Mouse (Mus musculus) midbrain, embryonic 12.5 days (tissue): ENCODE data around the gene Rxfp2. TPM values are rescaled to one million over a fixed set of nuclear protein-coding genes. Genes with fewer than 3 reads are reported as not detected.

Experiments
- ATAC-seq: fragments of 200-750 bp; cut with Nextera tagmentation; 2 replicates; pipeline ENCODE4 v1.8.0; 2017; ENCODE audit warnings: low read depth, moderate TSS enrichment, moderate library complexity; ENCODE audit not compliant: low FRiP score
- H3K27ac ChIP-seq: fragments of 300-500 bp; sonication (generic); replicated peaks from 2 replicates; pipeline ENCODE4 v1.5.1; 2016; ENCODE audit warnings: mild to moderate bottlenecking
- H3K27me3 ChIP-seq: fragments of 300-500 bp; sonication (generic); 2 replicates; pipeline ENCODE4 v1.6.1; 2016; ENCODE audit warnings: mild to moderate bottlenecking
- H3K36me3 ChIP-seq: fragments of 300-500 bp; sonication (generic); 2 replicates; pipeline ENCODE4 v1.6.1; 2016
- H3K4me1 ChIP-seq: fragments of 300-500 bp; sonication (generic); 2 replicates; pipeline ENCODE4 v1.6.1; 2016
- H3K4me2 ChIP-seq: fragments of 300-500 bp; sonication (generic); replicated peaks from 2 replicates; pipeline ENCODE4 v1.6.1; 2016; ENCODE audit warnings: mild to moderate bottlenecking, moderate library complexity
- H3K4me3 ChIP-seq: fragments of 300-500 bp; sonication (generic); 2 replicates; pipeline ENCODE4 v1.5.1; 2016; ENCODE audit warnings: mild to moderate bottlenecking
- H3K9ac ChIP-seq: fragments of 300-500 bp; sonication (generic); replicated peaks from 2 replicates; pipeline ENCODE4 v1.6.1; 2016; ENCODE audit warnings: mild to moderate bottlenecking, moderate library complexity
- H3K9me3 ChIP-seq: fragments of 300-500 bp; sonication (generic); 2 replicates; pipeline ENCODE4 v1.6.1; 2016; ENCODE audit warnings: mild to moderate bottlenecking
- WGBS: fragments of 180-500 bp; shearing (Covaris S2); methylation state at CpG from one replicate; pipeline ENCODE4 v1.1.7; 2016; 5-methylcytosine and 5-hydroxymethylcytosine counted together
- polyA plus RNA-seq: library from polyadenylated mRNA; unstranded; fragments of >200 nt; fragmentation: Nextera tagmentation; extraction: Ambion mirVana; gene quantifications from 2 replicates; pipeline ENCODE4 v1.2.1, GENCODE M21; 2016

Gene Rxfp2
- polyA plus RNA-seq, 1 experiment from 2014 or later: 0.75 TPM

DNA sequence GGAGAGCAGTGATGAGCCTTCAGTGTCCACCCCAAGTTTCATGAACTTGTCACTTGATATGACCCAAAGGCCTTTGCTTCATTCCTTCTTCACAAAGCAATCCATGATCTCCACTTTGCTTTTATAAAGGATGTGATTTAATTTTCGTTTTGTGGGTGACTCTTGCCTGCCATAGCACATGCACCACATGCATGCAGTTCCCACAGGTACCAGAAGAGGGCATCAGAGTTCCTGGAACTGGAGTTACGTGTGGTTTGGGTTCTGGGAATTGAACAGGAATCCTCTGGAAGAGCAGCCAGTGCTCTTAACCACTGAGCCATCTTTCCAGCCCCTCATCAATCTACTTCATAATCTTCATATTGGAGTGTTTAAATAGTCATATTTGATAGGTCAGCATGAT is 26.1 kb downstream of the Rxfp2 start:
- Histone ChIP-seq H3K9ac (no peak overlapping the region), H3K27me3 (no peaks in the 10 kb centered on the region), H3K4me1 (no peaks in the 10 kb centered on the region), H3K36me3 (no peaks in the 10 kb centered on the region), H3K4me3 (no peak overlapping the region), H3K9me3 (0 out of 2 replicates have a peak, but pooled peaks cover 2% of the 10 kb centered on the region), H3K4me2 (no peak overlapping the region), H3K27ac (no peak overlapping the region)
- WGBS: 74% methylated on average over 2 of the region's 2 CpGs
- no peak for ATAC-seq

DNA sequence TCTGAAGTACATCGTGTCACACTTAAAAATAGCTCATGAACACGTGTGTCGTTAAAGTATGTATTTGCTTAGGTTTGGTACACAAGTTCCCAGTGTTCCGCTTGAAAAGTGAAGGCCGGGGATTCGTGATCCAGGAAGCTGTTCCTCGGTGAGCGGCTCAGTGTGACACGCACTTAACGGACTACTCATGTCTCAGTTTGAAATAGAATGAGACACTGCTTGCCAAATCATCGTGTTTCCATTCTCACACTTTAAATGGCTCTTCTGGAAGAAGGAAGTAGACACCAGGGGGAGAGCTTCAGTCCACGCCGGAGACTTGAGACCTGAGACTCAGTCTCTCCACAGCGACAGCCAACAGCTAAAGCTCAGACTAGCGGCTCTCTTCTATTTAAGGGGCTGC is 28.0 kb downstream of the Rxfp2 start:
- H3K27me3 ChIP-seq: no peaks in the 10 kb centered on the region
- WGBS: 87% methylated on average over 15 of the region's 15 CpGs
- H3K4me2 ChIP-seq: no peak overlapping the region
- no peaks in the 10 kb centered on the region for H3K36me3 ChIP-seq
- ATAC-seq: no peak
- no peak overlapping the region for H3K27ac ChIP-seq
- H3K9me3 ChIP-seq: 0 out of 2 replicates have a peak, but pooled peaks cover 2% of the 10 kb centered on the region
- no peak overlapping the region for H3K9ac ChIP-seq
- no peak overlapping the region for H3K4me3 ChIP-seq
- no peaks in the 10 kb centered on the region for H3K4me1 ChIP-seq

DNA sequence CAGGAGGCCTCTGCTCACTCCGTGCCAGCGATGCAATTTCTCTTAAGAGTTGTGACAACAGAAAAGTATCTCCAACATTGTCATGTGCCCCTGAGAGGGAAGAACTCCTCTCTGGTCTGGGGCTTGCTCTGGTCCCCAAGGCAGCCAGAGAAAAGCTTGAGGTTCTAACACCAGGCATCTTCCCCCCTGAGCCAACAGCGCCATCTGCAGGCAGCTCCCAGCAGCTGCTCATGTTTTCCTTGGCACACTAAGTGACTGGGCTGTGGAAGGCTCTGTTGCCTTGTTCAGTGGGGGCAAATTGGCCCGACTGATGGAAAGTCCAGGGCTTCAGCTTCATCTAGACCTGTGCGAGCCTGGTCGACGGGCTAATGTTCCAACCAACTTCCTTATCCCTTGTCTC is 31.5 kb downstream of the Rxfp2 start:
- Histone ChIP-seq H3K4me2 (no peak overlapping the region), H3K9me3 (no peaks in the 10 kb centered on the region)
- 66% methylated on average over 7 of the region's 7 CpGs for WGBS

DNA sequence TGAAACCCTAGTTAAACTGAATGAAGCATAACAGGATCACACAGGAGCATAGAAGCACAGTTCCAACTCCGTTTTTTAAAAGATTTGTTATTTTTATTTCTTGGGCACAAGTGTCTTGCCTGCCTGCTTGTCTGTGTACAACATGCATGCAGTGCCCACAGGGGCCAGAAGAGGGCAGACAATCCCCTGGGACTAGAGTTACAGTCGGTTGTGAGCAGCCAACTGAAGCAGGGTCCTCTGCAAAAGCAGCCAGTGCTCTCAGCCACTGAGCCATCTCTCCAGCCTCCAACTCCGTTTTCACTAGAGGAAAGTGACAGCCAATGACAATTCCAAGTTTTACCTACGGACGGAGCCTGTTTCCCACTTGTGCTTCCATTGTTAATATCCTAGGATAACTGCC is 33.4 kb downstream of the Rxfp2 start:
- no peak overlapping the region for H3K4me3 ChIP-seq
- WGBS: 57% methylated on average over 5 of the region's 5 CpGs
- ATAC-seq: no peak
- H3K27me3 ChIP-seq: no peaks in the 10 kb centered on the region
- H3K9ac ChIP-seq: no peak overlapping the region
- H3K36me3 ChIP-seq: no peaks in the 10 kb centered on the region
- H3K4me2 ChIP-seq: no peak overlapping the region
- H3K27ac ChIP-seq: no peak overlapping the region
- H3K4me1 ChIP-seq: no peaks in the 10 kb centered on the region
- no peaks in the 10 kb centered on the region for H3K9me3 ChIP-seq

More for the DNA sequence above, 31.5 kb downstream of the Rxfp2 start:
- H3K4me1 ChIP-seq: no peaks in the 10 kb centered on the region
- H3K27ac ChIP-seq: no peak overlapping the region
- H3K9ac ChIP-seq: no peak overlapping the region
- no peak for ATAC-seq
- H3K27me3 ChIP-seq: no peaks in the 10 kb centered on the region
- no peaks in the 10 kb centered on the region for H3K36me3 ChIP-seq
- no peak overlapping the region for H3K4me3 ChIP-seq

DNA sequence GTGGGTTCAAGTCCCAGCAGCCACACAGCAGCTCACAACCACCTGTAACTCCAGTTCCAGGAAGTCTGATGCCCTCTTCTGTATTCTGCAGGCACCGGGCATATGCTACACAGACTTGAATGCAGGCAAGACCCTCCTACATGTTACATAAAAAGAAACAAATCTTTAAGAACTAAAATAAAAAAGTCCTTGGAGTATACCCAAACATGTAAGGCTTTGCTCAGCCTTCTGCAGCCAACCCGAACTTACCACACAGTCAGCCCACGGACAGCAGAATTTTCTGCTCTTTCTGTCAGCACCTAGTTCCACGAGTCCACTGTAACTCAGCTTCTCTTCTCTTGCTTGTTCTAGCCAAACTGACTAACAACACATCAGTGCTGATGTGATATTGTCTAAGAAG is 34.8 kb downstream of the Rxfp2 start:
- H3K9ac ChIP-seq: no peak overlapping the region
- H3K27me3 ChIP-seq: no peaks in the 10 kb centered on the region
- no peaks in the 10 kb centered on the region for H3K4me1 ChIP-seq
- no peak overlapping the region for H3K27ac ChIP-seq
- H3K36me3 ChIP-seq: no peaks in the 10 kb centered on the region
- no peak overlapping the region for H3K4me3 ChIP-seq
- 86% methylated on average over 4 of the region's 4 CpGs for WGBS
- peaks cover under 1% of the 10 kb centered on the region; the same call in 1 of the 2 replicates for H3K9me3 ChIP-seq
- ATAC-seq: no peak
- H3K4me2 ChIP-seq: no peak overlapping the region

DNA sequence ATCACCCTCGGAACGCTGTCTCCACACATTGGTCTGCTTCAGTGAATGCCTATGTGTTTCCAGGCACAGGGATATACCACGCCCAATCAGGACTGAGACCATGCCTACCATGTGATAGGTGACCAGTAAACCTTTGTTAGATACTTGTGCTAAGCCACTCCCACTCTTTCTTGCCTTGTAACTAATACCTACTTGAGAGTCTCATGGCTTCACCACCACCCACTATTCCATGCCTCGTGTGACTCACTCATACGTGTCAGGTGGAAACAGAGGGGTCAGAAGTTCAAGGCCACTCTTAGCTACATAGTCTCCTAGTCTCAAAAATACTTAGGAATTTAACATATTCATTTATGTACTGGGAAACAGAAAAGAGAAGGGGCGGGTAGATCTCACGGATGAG is 35.5 kb downstream of the Rxfp2 start:
- no peak overlapping the region for H3K27ac ChIP-seq
- 90% methylated on average over 7 of the region's 7 CpGs for WGBS
- no peaks in the 10 kb centered on the region for H3K36me3 ChIP-seq
- H3K9ac ChIP-seq: no peak overlapping the region
- H3K27me3 ChIP-seq: no peaks in the 10 kb centered on the region
- no peak overlapping the region for H3K4me3 ChIP-seq
- H3K4me2 ChIP-seq: no peak overlapping the region
- H3K9me3 ChIP-seq: peaks cover 5% of the 10 kb centered on the region; the same call in 1 of the 2 replicates
- H3K4me1 ChIP-seq: no peaks in the 10 kb centered on the region
- no peak for ATAC-seq

DNA sequence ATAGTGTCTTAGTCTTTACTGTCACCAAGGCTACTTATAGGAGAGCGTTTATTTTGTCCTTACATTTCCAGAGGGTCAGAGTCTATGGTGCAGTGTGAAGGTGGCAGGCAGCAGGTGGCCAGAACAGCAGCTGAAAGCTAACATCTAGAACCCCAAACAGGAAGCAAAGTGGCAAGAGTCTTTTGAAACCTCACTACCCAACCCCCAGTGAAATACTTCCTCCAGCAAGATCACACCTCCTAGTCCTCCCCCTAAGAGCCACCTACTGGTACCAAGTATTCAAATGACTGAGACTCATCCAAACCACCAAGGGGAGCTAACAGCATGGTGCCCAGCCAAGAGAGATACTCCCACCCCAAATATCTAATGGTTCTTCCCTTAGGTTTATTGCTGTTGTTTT is 36.8 kb downstream of the Rxfp2 start:
- WGBS: 87% methylated on average over 1 of the region's 1 CpGs

DNA sequence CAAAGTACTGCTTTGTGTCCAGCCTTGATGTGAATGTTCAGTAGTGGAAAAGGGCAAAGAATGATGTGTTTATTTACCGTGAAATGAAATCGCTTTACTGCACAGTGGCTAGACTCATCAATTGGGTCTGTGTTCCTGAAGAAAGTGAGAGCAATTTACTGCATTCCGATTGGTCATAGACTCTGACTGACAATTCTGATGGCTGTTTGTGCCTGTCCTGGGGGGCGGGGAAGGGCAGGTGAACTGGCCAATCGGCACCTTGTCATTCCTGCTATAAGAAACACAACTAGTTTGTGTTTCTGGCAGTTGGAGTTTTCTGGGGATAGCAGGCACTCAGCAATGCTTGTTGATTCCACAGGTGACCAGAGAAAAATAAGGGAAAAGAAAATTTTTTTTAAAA is 37.6 kb downstream of the Rxfp2 start:
- no peaks in the 10 kb centered on the region for H3K36me3 ChIP-seq
- no peak overlapping the region for H3K4me2 ChIP-seq
- 85% methylated on average over 5 of the region's 5 CpGs for WGBS
- H3K4me3 ChIP-seq: no peak overlapping the region
- no peaks in the 10 kb centered on the region for H3K4me1 ChIP-seq
- H3K9me3 ChIP-seq: peaks cover 5% of the 10 kb centered on the region; the same call in 1 of the 2 replicates
- H3K27ac ChIP-seq: no peak overlapping the region
- no peak overlapping the region for H3K9ac ChIP-seq
- H3K27me3 ChIP-seq: no peaks in the 10 kb centered on the region
- ATAC-seq: no peak

More for the DNA sequence above, 36.8 kb downstream of the Rxfp2 start:
- Histone ChIP-seq H3K4me2 (no peak overlapping the region), H3K4me3 (no peak overlapping the region), H3K36me3 (no peaks in the 10 kb centered on the region), H3K9me3 (peaks cover 5% of the 10 kb centered on the region; the same call in 1 of the 2 replicates), H3K9ac (no peak overlapping the region), H3K4me1 (no peaks in the 10 kb centered on the region), H3K27ac (no peak overlapping the region), H3K27me3 (no peaks in the 10 kb centered on the region)
- no peak for ATAC-seq

DNA sequence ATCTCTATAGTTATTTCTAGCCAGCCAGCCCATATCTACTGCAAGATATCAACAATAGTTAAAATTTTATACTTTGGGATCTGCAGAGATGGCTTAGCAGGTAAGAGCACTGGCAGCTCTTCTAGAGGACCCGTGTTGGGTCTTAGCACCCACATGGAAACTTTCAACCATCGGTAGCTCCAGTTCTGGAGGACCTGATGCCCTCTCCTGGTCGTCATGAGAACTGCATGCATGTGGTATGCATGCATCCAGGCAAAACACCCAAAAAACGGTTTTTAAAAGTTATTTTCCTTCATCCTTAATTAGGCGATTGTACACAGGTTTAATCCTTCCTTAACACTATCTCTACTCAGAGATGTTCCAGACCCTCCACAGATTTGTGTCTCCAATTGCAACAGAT is 40.4 kb downstream of the Rxfp2 start:
- WGBS: 83% methylated on average over 5 of the region's 5 CpGs
- H3K9me3 ChIP-seq: peaks cover 5% of the 10 kb centered on the region; the same call in 1 of the 2 replicates

DNA sequence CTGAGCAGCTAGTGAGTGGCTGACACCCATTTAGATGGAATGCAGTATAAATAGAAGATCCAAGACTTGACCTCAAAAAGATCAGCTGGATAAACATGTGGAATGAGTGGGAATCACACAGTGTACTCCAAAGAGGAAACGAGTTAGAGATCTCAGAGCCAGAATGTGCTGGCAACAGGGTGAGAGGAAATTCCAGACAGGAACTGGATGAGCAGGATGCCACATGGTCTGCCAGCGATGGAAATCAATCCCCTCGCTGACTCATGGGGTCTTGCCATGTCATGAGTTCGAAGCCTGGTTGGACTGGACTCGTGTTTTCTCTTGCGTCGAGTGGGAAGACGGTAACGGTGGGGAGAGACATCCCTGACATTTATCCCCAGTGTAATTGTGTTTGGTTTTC is 41.0 kb downstream of the Rxfp2 start:
- peaks cover 3% of the 10 kb centered on the region; the same call in 1 of the 2 replicates for H3K4me1 ChIP-seq
- peaks cover 5% of the 10 kb centered on the region; the same call in 1 of the 2 replicates for H3K9me3 ChIP-seq
- no peak overlapping the region for H3K4me3 ChIP-seq
- no peaks in the 10 kb centered on the region for H3K27me3 ChIP-seq
- no peak overlapping the region for H3K9ac ChIP-seq
- 90% methylated on average over 9 of the region's 9 CpGs for WGBS
- no peak overlapping the region for H3K4me2 ChIP-seq
- no peaks in the 10 kb centered on the region for H3K36me3 ChIP-seq
- H3K27ac ChIP-seq: no peak overlapping the region
- no peak for ATAC-seq

More for the DNA sequence above, 40.4 kb downstream of the Rxfp2 start:
- no peak for ATAC-seq
- Histone ChIP-seq H3K36me3 (no peaks in the 10 kb centered on the region), H3K4me1 (no peaks in the 10 kb centered on the region), H3K9ac (no peak overlapping the region), H3K4me2 (no peak overlapping the region), H3K4me3 (no peak overlapping the region), H3K27ac (no peak overlapping the region), H3K27me3 (no peaks in the 10 kb centered on the region)

DNA sequence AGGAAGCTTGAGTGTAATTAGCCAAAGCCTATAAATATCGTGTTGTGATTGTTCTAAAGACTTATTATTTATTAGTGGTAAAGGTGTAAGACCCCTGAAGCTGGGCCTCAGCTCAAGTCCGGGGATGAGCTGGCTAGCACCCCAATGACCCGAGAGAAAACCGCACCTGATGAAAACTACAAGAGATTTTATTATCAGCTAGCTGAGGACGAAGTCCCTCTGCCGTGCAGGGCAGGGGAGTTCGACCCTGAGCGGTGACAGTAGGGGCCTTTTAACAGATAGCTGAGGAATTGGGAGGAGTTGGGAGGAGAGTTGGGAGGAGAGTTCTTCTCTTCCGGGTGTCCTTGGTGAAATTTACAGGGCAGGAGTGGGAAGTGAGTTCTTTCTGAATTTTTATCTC is 42.6 kb downstream of the Rxfp2 start:
- ATAC-seq: no peak
- WGBS: 91% methylated on average over 9 of the region's 9 CpGs

DNA sequence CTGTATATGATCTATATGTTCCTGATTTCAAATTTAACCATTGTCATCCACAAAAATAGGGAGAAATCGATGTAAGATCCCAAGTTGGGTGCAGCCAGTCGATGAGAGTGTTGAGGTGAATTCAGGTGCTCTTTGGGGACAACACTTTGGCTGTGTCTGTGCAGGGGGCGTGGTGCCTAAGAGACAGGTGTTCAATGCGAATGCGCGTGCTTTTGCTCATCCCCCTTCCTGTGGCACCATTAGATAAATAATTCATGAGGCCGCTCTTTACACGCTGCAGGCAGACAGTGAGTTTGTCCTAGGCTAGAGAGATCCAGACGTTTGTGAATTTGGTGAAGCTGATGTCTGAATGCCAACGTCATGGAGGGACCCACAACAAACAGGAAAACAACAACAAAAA is 45.8 kb downstream of the Rxfp2 start:
- Histone ChIP-seq H3K4me3 (no peak overlapping the region), H3K36me3 (no peaks in the 10 kb centered on the region), H3K27me3 (no peaks in the 10 kb centered on the region), H3K4me1 (peaks cover 5% of the 10 kb centered on the region; the same call in 1 of the 2 replicates), H3K9ac (no peak overlapping the region), H3K4me2 (no peak overlapping the region), H3K27ac (no peak overlapping the region), H3K9me3 (no peaks in the 10 kb centered on the region)
- WGBS: 57% methylated on average over 10 of the region's 10 CpGs
- ATAC-seq: no peak

More for the DNA sequence above, 42.6 kb downstream of the Rxfp2 start:
- H3K4me3 ChIP-seq: no peak overlapping the region
- no peaks in the 10 kb centered on the region for H3K36me3 ChIP-seq
- H3K4me1 ChIP-seq: peaks cover 5% of the 10 kb centered on the region; the same call in 1 of the 2 replicates
- peaks cover 5% of the 10 kb centered on the region; the same call in 1 of the 2 replicates for H3K9me3 ChIP-seq
- H3K9ac ChIP-seq: no peak overlapping the region
- no peaks in the 10 kb centered on the region for H3K27me3 ChIP-seq
- H3K4me2 ChIP-seq: no peak overlapping the region
- H3K27ac ChIP-seq: no peak overlapping the region

DNA sequence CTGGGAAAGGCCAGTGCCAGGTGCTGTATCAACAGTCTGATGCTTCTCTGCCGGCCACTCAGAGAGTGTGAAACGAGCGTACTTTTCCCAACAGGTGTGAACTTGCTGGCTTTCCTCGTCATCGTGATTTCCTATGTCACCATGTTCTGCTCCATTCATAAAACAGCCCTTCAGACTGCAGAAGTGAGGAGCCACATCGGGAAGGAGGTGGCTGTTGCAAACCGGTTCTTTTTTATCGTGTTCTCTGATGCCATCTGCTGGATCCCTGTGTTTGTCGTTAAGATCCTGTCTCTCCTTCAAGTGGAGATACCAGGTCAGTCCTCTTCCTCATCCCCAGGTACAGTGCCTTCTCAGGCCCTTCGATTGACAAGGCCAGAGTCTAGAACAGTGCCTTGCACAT is 51.6 kb downstream of the Rxfp2 start:
- H3K27me3 ChIP-seq: no peaks in the 10 kb centered on the region
- no peak overlapping the region for H3K27ac ChIP-seq
- 0 out of 2 replicates have a peak, but pooled peaks have one; percentile 19 for ATAC-seq
- H3K4me3 ChIP-seq: no peak overlapping the region
- 22% methylated on average over 10 of the region's 10 CpGs for WGBS
- H3K36me3 ChIP-seq: no peaks in the 10 kb centered on the region
- no peak overlapping the region for H3K9ac ChIP-seq
- H3K4me1 ChIP-seq: no peaks in the 10 kb centered on the region
- H3K9me3 ChIP-seq: no peaks in the 10 kb centered on the region
- no peak overlapping the region for H3K4me2 ChIP-seq
